Mouse (Mus musculus): Measurements from ENCODE around the gene Wdr5.

Gene Wdr5

DNA sequence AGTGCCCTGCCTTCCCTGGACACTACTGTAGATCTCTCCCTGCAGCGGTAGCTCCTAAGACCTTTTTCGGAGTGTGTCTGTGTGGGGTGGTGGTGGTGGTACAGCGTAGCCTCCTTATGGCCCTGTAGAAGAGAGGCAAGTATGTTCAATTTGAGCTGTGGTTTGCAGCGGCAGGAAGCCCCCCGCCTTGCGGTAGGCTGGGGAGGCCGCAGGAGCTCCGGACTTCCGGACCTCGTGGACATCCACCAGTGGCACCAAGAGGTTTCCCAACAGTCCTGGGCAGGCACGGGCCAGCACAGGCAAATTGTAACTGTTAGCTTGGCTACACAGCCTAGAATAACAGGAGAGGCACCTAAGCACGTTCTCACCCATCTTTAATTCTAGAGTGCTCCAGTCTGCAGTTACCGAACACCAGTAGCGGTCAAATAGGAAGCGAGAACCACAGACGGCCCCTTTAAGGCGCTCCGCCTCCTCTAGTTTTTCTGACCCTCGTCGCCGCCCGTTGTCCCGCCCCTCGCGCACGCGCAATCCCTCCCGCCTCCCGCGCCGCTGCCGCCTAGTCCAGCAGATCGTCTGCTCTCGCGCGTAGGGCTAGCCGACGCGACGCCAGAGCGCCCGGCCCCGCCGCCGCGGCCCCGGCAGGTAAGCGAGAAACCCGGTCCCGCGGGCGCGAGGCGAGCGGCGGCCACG, at the start of gene Wdr5:
Gene Wdr5, plus strand, starts transcription at position 519 of the 690 bp plus-strand sequence.
- DNase-seq (ENCODE audit: low spot score): peak; percentile 94

DNA sequence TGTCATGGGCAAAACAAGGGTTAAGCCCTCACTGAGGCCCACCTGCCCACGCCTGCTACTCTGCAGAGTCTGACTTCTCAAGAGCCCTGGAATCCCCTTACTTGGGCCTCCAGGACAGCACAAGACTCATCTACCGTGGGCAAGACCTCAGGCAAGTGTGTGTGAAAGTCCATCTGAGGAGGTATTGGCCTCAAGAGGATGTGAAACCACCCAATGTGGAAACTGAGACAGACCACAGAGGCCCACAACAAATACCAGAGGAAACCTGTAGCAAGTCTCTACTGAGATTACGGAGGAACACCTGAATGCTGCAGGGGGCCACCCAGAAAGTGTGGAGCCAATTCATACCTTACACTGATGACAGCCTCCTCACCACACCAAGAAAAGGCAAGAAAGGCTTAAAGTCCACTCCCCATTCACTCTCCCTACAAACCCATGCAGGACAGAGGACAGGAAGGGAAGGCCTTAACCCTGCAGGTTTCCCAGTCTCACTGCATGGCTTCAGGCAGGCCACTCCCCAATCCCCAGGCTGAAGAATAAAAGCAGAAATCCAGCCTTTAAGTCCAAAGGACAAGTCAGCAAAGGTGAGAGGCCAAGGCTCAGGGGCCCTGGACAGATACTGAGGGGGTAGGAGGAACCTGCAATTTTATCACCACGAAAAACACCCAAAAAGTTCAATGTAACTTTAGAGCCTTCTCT, 45.5 kb upstream of the Wdr5 start:
- DNase-seq (ENCODE audit: low spot score): peak; percentile 12

DNA sequence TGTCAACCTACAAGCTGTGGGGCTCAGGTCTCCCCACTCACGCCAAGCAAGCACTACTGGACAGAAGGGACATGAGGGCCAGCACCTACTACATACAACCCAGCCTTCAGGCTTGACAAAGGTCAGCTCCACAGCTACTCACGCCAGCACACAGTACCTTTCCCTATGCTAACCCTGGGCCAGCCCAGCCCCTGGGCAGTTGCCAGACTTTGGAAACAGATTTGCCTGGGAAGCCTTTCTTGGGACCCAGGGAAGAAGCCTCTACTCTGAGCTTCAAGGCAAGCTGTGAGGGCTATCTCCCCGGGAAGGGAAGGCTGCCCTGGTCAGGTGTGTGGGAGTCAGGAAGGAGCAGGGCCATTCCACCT, 45.0 kb upstream of the Wdr5 start:
- DNase-seq (ENCODE audit: low spot score): no peak

DNA sequence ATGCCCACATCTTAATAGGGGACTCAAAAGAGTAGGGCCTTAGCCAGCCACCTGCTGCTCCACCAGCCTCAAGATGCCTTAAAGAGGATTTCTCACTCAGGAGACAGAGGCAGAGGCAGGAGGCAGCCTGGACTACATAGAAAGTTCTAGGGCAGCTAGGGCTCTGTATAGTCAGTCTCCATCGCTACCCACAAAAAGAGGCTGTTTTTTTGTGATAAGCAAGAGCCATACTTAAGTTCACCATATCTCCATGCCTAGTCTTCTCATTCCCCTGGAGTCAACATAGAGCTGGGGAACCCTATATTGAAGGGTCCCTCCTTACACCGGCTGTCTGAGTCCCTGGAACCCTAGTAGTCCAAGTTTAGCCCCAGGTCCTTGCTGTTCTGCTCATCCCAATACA, 44.4 kb upstream of the Wdr5 start:
- DNase-seq (ENCODE audit: low spot score): no peak

DNA sequence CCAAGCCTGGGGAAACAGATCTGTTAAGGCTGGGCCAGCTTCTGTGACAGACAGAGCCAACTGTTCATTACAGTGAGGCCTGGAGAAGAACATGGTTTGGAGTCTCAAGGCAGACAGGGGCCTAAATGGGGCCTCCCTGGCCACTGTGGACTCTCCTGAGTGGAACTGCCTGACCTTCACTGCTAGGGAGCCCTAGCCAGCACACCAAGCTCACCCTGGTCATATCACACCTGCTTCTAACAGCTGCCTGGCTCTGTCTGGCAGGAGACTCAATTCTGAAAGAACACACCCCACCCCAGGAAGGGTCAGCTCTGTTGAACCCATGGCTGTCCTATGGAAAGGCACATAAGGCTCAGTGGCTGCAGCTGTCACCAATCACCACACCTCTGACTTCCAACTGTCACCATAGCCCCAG, 43.8 kb upstream of the Wdr5 start:
- DNase-seq (ENCODE audit: low spot score): no peak

DNA sequence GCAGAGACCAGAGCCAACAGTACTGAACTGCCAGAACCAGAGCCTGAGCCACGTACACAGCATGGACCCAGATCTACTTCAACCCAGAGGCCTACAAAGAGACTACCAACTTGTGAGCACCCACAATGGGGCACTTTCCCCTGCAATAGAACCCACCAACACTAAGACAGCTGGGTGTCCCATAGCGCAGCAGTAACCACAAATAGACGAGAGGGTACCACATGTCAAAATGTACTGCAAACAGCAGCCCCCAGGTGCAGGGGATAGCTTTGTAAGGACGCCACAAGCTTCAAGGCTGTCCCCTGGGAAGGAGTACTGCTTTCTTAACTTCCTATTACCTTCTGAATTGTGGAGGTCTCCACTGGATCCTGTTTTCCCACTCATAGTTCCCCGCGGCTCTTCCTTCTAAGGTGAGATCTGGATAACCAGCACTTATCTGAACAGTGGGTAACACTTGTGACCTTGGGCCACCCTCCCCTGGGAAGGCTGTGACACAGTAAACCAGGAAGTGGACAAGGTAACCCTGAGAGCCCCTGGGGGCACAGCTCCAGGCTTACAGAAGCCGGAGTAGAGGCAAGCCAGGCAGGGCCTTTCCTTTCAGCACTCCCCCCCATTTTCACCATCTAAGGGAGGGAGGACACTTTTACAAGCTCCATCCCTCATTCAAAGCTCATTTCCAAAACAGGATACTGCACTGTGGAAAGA, 41.7 kb upstream of the Wdr5 start:
- DNase-seq (ENCODE audit: low spot score): no peak

DNA sequence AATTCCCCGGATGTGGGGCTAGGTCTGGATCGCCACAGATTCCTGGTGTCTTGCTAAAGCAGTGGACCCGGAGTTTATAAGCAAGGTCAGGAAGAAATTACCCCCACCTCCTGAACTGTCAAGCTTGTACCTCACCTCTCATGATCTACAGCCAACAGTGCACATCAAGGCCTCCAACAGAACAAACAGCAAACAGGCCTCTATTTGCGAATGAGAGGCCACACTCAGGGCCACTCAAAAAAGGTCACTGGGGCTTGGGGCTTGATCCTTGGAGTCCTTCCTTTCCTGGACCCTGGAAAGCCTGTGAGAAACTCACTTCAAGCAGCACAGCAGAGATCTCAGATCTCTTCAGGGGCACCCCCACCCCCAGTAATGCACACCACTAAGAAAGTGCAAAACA, 41.0 kb upstream of the Wdr5 start:
- DNase-seq (ENCODE audit: low spot score): no peak

DNA sequence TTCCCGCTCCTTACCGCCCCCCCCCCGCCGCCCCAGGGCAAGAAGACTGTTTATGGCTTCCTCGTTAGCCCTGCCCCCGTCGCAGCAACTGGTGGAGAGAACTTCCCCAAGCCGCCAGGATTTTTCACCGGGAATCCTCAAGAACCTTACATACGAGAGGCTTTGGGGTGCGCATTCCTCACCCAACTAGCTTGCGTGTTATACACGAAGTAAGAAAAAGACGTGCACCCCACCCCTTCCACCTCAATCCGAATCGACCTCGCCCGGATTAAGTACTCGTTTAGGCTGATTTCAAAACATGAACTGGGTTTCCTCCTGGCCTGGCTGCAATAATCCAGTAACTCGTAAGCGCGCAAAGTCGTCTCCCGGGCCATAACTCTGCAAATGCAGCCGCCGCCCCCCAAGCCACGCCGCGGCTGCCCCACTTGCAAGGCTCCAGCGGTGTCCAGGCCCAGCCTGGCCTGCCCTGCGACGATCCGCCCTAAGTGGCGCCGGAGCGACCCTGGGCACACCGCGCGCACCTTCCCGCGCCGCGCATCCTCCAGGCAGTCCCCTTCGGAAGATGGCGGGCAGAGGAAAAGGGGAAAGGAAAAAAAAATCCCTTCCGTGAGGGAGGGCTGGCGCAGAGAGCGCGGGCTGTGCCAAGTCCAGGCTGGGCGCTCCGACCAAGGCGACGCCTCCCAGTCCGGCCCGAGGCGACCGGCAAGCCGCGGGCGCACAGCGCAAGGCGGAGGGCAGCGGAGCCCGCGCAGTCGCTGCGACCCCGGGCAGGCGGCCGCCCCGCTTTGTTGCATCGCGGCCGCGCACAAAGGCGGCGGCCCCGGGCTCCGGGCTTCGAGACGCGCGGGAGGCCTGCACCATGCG, 40.1 kb upstream of the Wdr5 start:
- peak; percentile 24 for DNase-seq (ENCODE audit: low spot score)

DNA sequence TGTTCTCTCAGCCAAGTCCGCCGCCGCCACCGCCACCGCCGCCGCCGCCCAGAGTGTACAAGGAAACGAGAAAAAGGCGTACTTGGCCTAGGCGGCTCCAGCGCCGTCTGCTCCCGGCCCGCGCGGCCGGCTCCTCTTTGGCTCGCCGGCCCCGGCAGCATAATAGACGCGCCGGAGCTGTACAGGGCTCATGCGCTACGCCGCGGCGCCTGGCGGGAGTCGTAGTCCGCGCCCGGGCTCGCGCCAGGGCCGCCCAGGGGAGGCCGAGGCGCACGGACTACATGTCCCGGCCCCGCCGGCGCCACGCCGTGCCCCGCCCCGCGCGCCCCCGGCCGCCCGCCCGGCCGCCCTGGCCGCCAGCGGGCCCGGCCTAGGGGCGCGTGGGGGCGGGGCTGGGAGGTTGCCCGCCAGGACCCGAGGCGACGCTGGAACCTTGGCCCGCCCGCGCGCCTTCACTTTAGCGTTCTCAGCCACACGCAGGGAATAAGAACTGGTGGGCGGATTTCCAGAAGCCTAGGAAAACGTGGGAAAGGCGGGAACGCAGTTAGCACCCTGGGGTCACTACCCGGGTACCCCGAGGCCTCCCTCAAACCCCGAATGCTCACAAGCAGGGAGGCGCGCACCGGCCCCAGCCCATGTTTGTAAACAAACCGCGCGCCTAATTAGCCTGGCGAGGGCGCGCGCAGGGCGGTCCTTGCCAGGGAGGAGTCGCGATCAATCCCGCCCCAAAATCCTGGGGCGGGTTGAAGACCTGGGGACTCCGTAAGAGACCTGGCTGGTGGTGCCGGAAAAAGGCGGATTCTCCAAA, 39.3 kb upstream of the Wdr5 start:
- peak; percentile 94 for DNase-seq (ENCODE audit: low spot score)

DNA sequence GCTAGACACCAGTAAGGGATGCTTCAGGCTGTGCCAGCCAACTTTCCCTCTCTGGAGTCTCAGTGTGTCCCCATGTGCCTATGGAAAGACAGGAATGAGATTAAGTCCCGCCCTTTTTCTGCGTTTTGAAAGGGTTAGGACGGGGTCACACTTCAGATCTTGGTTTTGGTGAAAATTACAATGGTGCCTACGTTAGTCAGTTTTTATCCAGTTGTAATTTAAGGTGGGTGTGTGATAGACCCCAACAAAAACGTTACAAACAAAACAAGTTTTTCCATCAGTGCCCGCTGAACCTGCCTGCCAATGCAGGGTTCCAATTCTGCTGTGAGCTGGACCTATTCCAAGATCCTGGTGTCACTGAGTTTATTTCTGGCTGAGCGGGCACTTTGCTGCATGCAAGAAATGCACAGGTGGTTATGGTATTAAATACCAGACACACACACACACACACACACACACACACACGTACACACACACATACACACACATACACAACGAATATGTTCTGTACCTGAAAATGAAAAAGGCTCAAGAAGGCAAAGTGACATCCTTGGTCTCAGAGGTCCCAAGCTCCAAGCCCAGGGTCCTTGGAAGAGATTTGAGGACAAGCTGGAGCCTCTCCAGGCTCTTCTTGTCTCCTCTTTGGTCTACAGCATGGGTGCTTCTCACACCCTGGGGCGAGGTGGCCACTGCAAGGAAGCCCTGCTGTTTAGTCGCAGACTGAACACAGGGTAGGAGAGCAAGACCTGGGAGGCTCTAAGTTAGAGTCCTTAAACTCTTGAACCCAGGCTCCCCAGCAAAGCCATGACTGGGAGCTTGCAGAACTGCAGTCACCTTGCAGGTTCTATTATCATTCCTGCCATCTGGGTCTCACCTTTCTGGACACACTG, 38.4 kb upstream of the Wdr5 start:
- DNase-seq (ENCODE audit: low spot score): no peak

DNA sequence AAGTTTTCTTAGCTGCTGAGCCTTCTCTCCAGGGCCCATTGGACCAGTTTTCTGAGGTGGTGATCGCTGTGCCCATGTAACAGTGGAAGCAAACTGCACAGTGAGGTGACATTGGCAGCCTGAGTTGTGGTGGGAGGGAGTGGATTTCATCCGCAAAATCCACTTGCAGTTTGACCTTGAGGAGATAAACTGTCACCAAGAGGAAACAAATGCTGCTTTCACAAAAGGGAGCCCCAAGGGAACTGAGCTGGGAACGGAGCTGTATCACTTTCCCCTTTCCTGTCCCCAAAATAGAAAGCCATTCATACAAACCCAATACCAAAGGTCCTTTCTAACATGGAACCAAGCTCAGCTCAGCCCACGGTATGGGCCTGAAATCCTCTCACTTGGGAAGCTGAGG, 35.1 kb upstream of the Wdr5 start:
- no peak for DNase-seq (ENCODE audit: low spot score)

DNA sequence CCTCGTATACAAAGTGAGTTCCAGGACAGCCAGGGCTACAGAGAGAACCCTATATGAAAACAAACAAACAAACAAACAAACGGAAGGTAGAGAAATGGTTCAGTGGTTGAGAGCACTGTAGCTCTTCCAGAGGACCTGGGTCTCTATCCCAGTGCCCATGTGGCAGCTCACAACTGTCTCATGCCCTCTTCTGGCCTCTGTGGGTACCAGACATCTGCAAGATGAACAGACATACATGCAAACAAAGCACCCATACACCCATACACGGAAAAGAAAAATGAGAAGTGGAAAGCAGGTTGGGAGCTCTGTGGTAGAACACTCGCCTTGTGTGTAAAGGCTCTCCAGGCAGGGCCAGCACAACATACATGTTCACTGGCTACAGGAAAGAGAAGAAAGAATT, 34.6 kb upstream of the Wdr5 start:
- DNase-seq (ENCODE audit: low spot score): no peak

DNA sequence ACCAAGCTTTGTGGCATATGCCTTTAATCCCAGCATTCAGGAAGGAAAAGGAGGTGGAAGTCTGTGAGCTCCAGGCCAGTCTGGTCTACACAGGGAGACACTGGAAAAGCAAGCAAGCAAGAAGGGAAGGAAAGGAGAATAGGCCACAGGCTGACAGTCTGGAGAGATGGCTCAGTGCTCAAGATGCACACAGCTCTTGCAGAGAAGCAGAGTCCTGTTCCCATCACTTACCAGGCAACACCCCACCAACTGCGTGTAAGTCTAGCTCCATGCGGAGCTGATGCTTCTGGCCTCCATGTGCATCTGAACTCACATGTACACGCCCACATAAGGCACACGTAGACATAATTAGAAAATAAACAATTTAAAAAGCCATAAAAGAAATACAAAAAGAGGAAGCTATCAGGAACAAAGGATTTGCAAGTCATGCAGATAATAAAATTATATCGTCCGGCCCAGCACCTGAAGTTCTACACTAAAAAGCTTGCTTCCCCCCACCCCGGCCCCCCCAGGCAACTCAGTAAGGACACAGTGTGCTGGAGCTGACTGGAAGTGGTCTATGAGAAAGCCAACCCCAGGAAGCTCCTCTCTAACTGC, 32.6 kb upstream of the Wdr5 start:
- DNase-seq (ENCODE audit: low spot score): no peak

DNA sequence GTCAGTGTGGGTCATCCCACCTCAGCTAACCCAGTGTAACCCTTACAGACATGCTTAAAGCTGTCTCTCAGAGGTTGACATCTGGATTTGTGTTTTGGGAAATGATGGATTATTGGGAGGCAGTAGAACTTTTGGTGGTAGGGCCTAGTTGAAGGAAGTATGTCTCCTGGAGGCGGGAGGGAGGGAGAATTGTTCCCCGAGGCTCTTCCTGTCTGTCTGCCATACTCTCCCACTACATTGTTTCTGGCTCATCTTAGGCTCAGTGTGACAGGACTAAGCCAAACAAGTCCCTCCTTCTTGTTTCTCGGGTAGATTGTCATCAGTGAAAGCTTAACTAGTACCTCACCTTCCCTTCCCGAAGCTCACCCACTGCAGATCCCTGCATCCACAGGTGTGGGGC, 28.2 kb upstream of the Wdr5 start:
- no peak for DNase-seq (ENCODE audit: low spot score)

DNA sequence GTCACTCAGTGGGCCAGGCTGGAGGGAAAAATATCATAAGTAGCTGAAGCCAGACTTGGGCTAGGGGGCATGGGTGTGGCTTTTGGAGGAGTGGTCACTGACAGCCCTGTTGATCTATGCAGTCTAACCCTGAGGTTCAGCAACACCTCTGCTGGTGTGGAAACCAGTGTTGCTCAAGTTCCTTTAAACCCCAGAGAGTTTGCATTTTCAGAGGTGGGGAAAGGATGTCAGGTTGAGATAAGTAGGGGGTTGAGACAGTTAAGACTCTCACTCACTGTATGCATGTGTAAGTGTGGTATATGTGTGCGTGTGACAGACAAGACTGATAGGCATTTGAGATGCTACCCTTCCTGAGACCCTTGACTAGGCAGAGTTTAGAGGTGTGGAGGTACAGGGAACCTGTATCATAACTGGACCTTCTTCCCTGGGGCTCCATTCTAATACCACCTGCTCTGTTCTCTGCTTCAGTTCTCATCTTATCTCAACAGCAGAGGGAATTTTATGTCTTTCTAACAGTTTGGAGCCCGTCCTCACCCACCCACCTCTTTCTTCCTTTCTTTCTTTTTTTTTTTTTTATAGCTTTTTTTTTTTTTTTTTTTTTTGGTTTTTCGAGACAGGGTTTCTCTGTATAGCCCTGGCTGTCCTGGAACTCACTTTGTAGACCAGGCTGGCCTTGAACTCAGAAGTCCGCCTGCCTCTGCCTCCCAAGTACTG, 27.5 kb upstream of the Wdr5 start:
- DNase-seq (ENCODE audit: low spot score): no peak

DNA sequence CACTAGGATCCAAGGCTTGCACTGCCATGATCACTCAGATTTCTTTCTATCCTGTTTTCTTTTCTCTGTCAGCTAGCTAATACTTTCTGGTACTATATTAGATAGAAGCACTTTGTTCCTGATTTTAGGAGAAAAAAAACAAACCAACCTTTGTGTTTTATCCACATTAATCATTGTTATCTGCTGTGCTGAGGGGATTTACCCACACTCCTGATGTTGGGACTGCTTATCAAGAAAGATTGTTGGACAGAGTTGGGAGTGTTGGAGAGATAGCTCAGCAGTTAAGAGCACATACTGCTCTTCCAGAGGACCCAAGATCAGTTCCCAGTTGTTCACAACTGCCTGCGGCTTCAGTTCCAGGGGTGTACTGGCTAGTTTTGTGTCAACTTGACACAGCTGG, 26.6 kb upstream of the Wdr5 start:
- no peak for DNase-seq (ENCODE audit: low spot score)

DNA sequence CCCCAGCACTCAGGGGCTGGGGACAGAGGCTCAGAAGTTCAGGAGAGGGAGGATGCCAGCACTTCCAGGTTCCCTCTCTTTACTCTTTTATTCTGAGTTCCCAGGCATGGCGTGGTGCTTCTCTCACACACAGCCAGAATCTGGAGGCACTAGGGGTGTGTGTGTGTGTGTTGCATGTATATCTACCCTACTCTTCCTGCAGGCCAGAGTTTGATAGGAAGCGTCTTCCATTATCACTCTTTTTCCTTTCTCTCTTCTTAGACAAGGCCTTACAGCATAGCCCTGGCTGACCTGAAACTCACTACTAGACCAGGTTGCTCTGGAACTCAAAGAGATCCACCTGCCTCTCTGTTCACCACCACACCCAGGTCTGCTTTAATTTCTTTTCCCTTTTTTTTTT, 24.0 kb upstream of the Wdr5 start:
- no peak for DNase-seq (ENCODE audit: low spot score)

DNA sequence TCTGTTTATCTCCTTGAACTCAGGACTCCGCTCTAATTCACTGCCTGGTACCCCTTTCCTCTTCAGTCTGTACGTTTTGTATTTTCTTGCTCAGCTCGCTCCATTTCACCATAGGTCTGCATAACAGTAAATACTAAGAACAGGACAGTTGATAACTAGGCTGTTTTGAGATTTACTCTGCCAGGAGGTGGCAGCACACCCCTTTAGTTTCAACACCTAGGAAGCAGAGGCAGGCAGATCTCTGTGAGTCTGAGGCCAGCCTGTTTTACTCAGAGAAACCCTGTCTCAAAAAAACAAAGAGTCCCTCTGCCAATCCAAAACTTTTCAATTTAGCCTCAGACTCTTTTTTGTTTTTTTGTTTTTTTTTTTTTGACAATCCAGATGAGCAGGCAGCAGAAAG, 21.0 kb upstream of the Wdr5 start:
- DNase-seq (ENCODE audit: low spot score): no peak

DNA sequence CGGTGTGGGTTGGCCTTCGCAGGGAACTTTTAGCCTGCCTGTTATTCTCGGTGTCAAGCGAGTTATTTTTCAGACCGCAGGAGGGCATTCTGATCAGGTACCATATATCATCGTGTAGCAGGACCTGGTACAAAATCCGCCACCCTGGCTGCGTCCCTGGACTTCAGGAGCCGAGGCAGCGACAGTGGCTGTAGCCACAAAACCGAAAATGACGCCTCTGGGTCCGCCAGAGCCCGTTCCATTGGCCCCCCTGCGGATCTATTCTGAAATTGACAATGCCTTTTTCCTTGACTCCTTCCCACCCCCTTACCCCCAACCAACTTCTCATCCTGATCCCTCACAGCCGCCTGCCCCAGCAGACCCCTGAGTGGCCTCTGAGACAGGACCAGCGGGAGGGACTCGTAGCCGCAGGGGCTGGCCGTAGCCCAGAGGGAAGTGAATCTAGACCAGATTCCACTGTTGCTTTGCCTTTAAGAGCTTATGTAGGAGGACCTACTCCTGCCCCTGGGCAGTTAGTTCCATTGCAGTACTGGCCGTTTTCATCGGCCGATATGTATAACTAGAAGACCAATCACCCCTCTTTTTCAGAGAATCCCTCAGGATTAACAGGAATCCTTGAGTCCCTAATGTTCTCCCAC, 18.4 kb upstream of the Wdr5 start:
- DNase-seq (ENCODE audit: low spot score): no peak
